Mouse (Mus musculus): ENCODE results near the gene Tmem132d.
"Not testable (repeated sequence)": the region's sequence is repeated elsewhere in the genome, so short reads cannot be mapped to it uniquely, and the experiment has no call there.

Gene Tmem132d

DNA sequence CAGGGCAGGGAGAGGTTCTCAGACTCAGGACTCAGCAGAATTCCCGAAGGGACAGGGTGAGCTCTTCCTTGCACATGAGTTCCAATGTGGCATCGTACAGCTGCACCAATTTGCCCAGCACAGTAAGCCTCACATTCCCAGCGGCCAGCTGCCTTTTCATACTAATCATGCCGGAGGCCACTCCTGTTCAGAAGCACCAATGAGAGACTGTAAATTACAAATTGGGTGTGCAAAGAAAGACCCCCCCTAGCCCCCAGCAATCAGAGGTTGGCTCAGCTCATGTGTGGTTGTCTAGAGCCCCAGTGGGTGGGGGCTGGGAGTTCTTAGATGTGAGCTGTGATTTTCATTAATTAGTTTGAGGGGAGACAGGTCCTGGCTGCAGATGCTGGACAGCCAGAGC is 677.3 kb downstream of the Tmem132d start:
- no peak for DNase-seq

DNA sequence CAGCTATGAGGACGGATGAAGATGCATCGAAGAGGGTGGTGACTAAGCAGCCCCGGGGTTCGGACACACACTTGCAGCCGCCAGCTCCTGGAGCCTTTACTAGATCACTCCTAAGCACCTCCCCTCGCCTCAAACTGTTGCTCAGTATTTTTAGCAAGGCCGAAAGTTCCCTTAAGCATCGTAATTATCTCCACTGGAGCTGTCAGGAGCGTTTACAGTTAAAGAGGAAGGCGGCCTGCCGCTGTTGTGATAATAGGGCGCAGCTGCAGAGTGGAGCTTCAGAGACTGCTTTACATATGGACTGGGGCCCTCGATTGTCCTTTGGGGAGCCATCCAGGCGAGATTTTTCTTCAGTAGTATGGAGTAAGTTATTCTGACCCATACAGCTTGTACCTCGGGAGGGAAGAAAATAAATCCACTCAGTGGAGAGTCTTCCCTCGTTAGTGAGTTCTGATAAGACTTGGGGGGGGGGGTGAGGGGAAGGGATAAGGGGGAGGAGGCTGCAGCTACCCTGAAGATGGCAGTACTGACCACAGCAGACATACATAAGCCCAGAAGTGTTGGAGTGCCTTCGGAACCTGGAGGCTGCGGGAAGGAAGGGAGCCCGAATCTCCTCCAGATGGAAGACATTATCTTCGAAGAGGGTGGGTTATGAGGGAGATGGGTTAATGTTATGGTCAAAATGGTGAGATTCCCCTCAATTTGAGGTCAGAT is 681.5 kb downstream of the Tmem132d start:
- no peak for DNase-seq

DNA sequence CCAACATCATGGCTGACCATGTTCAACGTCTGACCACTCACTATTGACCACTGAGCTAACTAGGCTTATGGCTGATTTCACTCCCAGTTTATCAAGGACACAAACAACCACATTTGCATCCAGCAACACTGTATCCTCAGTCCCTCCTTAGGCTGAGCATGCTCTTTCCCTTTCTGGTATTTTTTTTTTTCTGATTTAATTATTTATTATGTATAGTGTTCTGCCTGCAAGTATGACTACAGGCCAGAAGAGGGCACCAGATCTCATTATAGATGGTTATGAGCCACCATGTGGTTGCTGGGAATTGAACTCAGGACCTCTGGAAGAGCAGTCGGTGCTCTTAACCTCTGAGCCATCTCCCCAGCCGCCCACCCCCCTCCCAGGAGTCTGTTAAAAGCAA is 683.3 kb downstream of the Tmem132d start:
- DNase-seq, result not testable (repeated sequence)

DNA sequence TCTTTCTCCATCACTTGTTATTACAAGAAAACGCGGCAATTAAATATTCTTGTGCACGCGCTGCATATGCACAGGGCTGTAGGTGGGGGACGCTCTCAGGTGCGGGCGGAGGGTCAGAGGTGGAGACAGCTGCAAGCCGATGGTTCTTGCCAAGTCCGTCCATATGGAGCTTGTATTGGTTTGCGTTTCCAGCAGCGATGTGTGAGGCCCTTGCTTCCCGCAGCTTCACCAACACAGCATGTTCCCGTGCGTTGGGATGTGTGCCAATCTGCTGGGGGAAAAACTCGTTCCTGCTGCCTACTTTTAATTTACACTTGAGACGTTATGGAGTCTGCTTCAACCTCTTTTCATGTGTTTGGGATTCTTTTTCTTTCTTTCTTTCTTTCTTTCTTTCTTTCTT is 691.5 kb downstream of the Tmem132d start:
- no peak for DNase-seq

Data from cerebellum, adult 11-12 months (tissue).